In genomic region chr13:52455329-52455728, GRCm38 (mm10) we compare ENCODE assay signal across 9 mouse cellular contexts.
A peak's percentile ranks its signal among the peaks of the same experiment; 100 is the strongest.
DNase-seq lines count a peak whose midpoint lies in the region; ATAC-seq lines count a peak whose summit lies in the region.
"Had no signal": no experiment of that assay in that cellular context is flagged by ENCODE, and none has a peak within 500 bp of the region (broad histone marks: within the 10 kb centered on the region; RNA-seq: fewer than 3 reads in every experiment).

No protein-coding gene starts in this region.

- intact Hi-C loops in heart, postnatal 14 days (cut with DNase I): no loop called here
- intact Hi-C loops in left cerebral cortex, postnatal 36 days (cut with DNase I): loop anchor here (5.0 kb wide), 1 partner anchor 72 kb away; no protein-coding TSS in a partner anchor

- no peak overlapping the region for H3K27ac ChIP-seq in forebrain, embryonic 16.5 days (ENCODE audit: low read length)

- H3K36me3 ChIP-seq in forebrain, embryonic 16.5 days (ENCODE audit: control insufficient read depth, insufficient read depth): no peaks in the 10 kb centered on the region

- H3K9me3 ChIP-seq in forebrain, embryonic 16.5 days (ENCODE audit: control insufficient read depth, low read length): no peaks in the 10 kb centered on the region

- no peak for ATAC-seq in forebrain, embryonic 16.5 days
- ATAC-seq: Patski had no signal

- H3K4me3 ChIP-seq in forebrain, embryonic 16.5 days (replicated peaks; ENCODE audit: low read length): no peak overlapping the region

- 52% methylated on average over 9 of the region's 9 CpGs for whole genome bisulfite sequencing in forebrain, embryonic 16.5 days

- no peaks in the 10 kb centered on the region for H3K27me3 ChIP-seq in forebrain, embryonic 16.5 days (replicated peaks; ENCODE audit: control insufficient read depth, insufficient read depth, low read length)

- peaks cover 19% of the 10 kb centered on the region for H3K4me1 ChIP-seq in forebrain, embryonic 16.5 days (replicated peaks; ENCODE audit: control insufficient read depth, insufficient read depth, low read length)

- no peak overlapping the region for H3K9ac ChIP-seq in forebrain, embryonic 16.5 days (replicated peaks; ENCODE audit: low read depth, low read length)

- peak; percentile 4 for DNase-seq in adrenal gland, adult 8-10 months
- DNase-seq in adrenal gland, adult 18-20 months (ENCODE audit: low spot score in 2 of 2): no peak
- peak; percentile 17 to 59 for DNase-seq in urinary bladder, adult 18-20 months (ENCODE audit: low spot score in 2 of 2)
- no peak for DNase-seq in urinary bladder, adult 2 months (ENCODE audit: low spot score)
- peak; percentile 29 to 50 for DNase-seq in heart, postnatal 14 days
- DNase-seq in layer of hippocampus, postnatal 10 days (ENCODE audit: low spot score in 2 of 2): no peak
- DNase-seq in left cerebral cortex, postnatal 36 days (ENCODE audit: low spot score in 2 of 2): no peak

- H3K4me2 ChIP-seq in forebrain, embryonic 16.5 days (ENCODE audit: low read length): no peak overlapping the region

Comparison
In these comparisons a context has a peak if more than half of its experiments do, and no peak if none do; other contexts are left out.
1. DNase-seq: peak in adrenal gland, adult 8-10 months (single experiment), urinary bladder, adult 18-20 months (2 of 2) and heart, postnatal 14 days (2 of 2); none in adrenal gland, adult 18-20 months (0 of 2), urinary bladder, adult 2 months (single experiment), layer of hippocampus, postnatal 10 days (0 of 2) and left cerebral cortex, postnatal 36 days (0 of 2).